Mouse (Mus musculus) cortical plate, adult 2 months (tissue): ENCODE measurements around the gene Kat2b.
"Not testable (repeated sequence)": the region's sequence is repeated elsewhere in the genome, so short reads cannot be mapped to it uniquely, and the experiment has no call there.

Experiments
- CTCF ChIP-seq: fragments of 200-500 bp; IDR thresholded peaks from 2 replicates; pipeline ENCODE4 v1.5.1; 2011; ENCODE audit warnings: mild to moderate bottlenecking, control low read depth, low read length; ENCODE audit not compliant: insufficient read depth; ENCODE audit errors: extremely low read depth
- POLR2A ChIP-seq: fragments of 200-500 bp; IDR thresholded peaks from 2 replicates; pipeline ENCODE4 v1.6.1; 2011; ENCODE audit warnings: mild to moderate bottlenecking, low read length, control low read depth; ENCODE audit not compliant: insufficient read depth; ENCODE audit errors: extremely low read depth

GRCm38 (mm10) chr17:53657391-53657790, 90.7 kb downstream of the Kat2b start:
- not testable (repeated sequence) for TF ChIP-seq POLR2A
- peak; percentile 49 for TF ChIP-seq CTCF
